Mouse (Mus musculus) layer of hippocampus, postnatal 10 days (tissue): Measurements from ENCODE around the gene Ngdn. TPM values are rescaled to one million over a fixed set of nuclear protein-coding genes. Genes with fewer than 3 reads are reported as not detected.

Experiments used
- microRNA-seq, 2 experiments: library from miRNA; unstranded; fragments of <30 nt; microRNA quantifications; one replicate each; pipeline ENCODE4 v1.2.0; 2021
- total RNA-seq, 2 experiments: library from RNA; stranded (reverse); gene quantifications; 2 replicates each; pipeline ENCODE4 v1.2.3; 2021

Ngdn gene
- total RNA-seq, 2 experiments from 2014 or later = 30.0 to 39.1 TPM

Small RNA genes lying within 50 kb of the gene (microRNA-seq; reads per million reads assigned to microRNA genes)
- gene Mir208b = 0.67 to 2.4 reads per million in 2 experiments

Other genes with a start within 250 kb of the Ngdn start
- gene Slc7a8, start 233.5 kb upstream of the Ngdn start, total RNA-seq = 10 to 100 TPM; 63.7 to 66.3 TPM
- not detected for gene Rnf212b, start 201.3 kb upstream of the Ngdn start, total RNA-seq
- 10 to 100 TPM; 16.6 to 16.8 TPM for gene Homez, start 144.5 kb upstream of the Ngdn start, total RNA-seq
- 10 to 100 TPM; 36.7 to 40.0 TPM for gene Ppp1r3e, start 137.9 kb upstream of the Ngdn start, total RNA-seq
- gene Bcl2l2, start 132.1 kb upstream of the Ngdn start, total RNA-seq = 10 to 100 TPM; 68.8 to 72.1 TPM
- 1 to 10 TPM in 1 of 2 experiments, not detected in 1; 9.9 TPM for gene Gm20521, start 132.0 kb upstream of the Ngdn start, total RNA-seq
- 100 to 1,000 TPM; 266 to 288 TPM for gene Pabpn1, start 123.0 kb upstream of the Ngdn start, total RNA-seq
- gene Slc22a17, start 102.3 kb upstream of the Ngdn start, total RNA-seq = 100 to 1,000 TPM; 606 to 608 TPM
- 10 to 100 TPM; 16.8 to 17.9 TPM for gene Efs, start 89.3 kb upstream of the Ngdn start, total RNA-seq
- not detected for gene Il25, start 82.8 kb upstream of the Ngdn start, total RNA-seq
- gene Cmtm5, start 79.2 kb upstream of the Ngdn start, total RNA-seq = 10 to 100 TPM; 33.5 to 37.0 TPM
- 1 to 10 TPM; 3.1 to 4.9 TPM for gene Myh6, start 48.5 kb upstream of the Ngdn start, total RNA-seq
- not detected for gene Gm17428, start 38.5 kb upstream of the Ngdn start, total RNA-seq
- 1 to 10 TPM; 4.4 to 7.4 TPM for gene Myh7, start 20.8 kb upstream of the Ngdn start, total RNA-seq
- gene Zfhx2, start 76.9 kb downstream of the Ngdn start, total RNA-seq = 10 to 100 TPM; 34.0 to 39.3 TPM
- gene Thtpa, start 79.3 kb downstream of the Ngdn start, total RNA-seq = 10 to 100 TPM; 26.5 to 31.1 TPM
- 10 to 100 TPM; 19.2 to 20.6 TPM for gene Ap1g2, start 91.1 kb downstream of the Ngdn start, total RNA-seq
- 100 to 1,000 TPM; 410 to 431 TPM for gene Jph4, start 101.5 kb downstream of the Ngdn start, total RNA-seq
- under 1 TPM in 1 of 2 experiments, not detected in 1; 0.38 TPM for gene Dhrs2, start 206.6 kb downstream of the Ngdn start, total RNA-seq